Mouse (Mus musculus) lung, postnatal 10 days (tissue): ENCODE data around the gene Ptpn4.

ENCODE experiments used
- DNase-seq: peaks from one replicate; pipeline ENCODE4 v3.0.0; 2021

The Ptpn4 gene

DNA sequence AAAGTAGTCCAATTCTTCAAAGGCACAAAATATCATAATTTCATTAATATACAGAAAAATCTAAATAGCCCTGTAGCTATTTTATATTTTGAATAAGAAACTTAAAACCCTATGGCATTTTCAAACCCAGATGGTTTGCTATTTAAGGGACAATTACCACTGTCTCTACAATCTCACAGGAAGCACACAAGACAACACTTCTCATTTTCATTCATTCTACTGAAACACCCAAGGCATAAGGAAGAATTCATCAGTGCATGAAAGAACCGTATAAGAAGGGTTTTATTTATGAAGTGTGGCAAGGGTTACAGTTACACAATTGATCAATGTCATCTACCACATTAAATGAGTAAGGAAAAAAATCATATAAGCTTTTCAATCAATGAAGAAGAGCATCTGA is 32.8 kb downstream of the Ptpn4 start:
- DNase-seq = no peak

DNA sequence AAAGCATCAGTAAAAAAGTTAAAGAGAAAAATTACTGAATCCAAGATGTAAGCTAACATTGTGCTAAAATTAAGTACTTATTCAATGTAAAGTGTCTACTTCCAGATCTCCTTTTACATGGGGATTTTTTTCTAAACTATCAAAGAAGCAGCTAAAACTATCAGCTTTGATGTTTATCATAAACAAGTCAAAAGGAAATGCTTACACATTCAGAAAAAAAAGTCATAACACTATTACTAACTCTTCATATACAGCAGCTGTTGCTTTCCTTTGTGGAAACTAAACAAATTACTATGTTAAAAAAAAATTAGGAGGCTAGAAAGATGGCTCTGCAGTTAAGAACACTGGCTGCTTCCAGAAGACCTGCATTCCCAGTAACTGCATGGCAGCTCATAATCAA is 42.2 kb downstream of the Ptpn4 start:
- no peak for DNase-seq

DNA sequence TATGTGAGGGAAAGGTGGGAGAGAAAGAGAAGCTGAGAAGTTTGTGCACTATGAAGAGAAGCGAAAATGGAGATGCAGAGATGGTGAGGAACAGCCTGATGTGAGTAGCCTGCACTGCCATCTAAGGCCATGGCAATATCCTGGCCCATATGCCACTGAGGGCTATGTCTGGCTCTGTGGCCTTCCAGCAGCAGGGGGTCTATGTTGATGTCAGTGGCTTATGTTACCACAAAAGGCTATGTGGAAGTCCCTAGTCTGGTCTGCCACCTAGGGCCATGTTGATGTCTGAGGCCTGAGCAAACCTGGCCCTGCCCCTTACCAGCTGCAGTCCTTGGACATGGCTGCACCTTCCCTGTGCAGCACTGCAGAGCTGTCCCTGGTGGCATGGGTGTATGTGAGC is 43.1 kb downstream of the Ptpn4 start:
- no peak for DNase-seq

DNA sequence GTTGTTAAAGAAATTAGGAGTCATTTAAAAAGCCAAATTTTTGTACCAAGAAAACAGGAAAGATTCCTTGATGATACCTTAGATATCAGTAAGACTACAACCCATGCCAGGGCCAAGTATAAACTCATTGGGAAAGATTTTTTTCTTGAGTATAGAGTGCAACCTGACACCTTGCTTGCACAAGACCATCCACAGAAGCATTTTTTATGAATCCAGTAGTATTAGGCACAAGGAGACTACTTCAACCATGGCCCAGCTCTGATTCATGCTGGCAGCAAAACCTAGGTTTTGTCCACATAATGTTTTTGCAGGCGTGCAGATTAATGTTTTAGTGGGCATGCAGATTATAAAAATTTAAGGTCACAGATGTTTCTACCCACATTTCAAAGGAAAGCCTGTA is 46.8 kb downstream of the Ptpn4 start:
- no peak for DNase-seq

DNA sequence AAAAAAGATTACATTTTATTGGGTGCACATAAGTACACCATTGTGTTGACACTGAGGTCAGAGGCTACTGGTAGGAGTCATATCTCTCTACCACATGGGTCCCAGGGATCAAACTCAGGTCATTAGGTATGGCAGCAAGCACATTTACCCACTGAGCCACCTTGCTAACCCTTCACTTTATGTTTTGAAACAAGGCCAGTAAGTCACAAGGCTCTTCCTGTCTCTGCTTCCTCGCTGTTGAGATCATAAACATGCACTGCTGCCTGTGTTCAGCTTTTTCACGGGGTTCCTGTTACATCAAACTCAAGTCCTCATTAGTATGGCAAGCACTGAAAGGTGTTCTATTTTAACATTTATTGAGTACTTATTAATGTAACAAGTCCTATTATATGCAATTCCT is 61.5 kb downstream of the Ptpn4 start:
- DNase-seq = no peak

DNA sequence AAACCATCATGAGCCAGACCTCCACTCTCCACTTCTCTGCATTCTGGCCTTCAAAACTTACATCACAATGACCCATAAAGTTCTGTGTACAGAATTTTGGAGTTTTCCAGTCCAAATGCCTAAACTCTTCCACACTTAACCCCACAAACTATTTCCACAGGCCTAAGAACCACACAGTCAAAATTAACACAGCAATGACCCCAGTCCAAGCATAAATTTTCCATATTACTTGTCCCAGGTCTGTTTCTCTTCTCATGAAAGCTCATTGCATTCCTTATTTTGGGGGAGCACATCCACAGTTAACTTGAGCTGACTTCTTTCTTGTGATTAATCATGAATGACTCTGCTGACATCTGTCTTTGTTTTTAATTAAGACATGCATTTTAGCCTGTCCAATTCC is 101.7 kb downstream of the Ptpn4 start:
- DNase-seq = no peak

DNA sequence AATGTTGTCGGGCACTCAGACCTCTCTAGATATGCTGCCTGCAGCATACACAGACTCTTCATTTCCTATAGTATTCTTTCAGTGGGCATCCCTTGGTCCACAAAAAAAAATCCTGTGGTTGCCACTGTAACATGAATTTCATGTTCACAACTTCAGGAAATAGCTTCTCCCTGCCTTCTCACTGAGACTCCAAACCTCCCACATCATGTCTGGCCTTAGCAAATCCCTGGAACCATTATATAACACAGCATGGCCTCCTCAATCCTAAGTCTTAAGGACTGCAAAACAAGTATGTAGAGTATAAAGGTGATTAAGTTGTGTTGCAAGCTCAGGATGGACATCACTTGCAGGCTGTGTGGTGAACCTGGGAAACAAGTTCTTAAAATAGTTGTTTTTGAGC is 102.6 kb downstream of the Ptpn4 start:
- no peak for DNase-seq

DNA sequence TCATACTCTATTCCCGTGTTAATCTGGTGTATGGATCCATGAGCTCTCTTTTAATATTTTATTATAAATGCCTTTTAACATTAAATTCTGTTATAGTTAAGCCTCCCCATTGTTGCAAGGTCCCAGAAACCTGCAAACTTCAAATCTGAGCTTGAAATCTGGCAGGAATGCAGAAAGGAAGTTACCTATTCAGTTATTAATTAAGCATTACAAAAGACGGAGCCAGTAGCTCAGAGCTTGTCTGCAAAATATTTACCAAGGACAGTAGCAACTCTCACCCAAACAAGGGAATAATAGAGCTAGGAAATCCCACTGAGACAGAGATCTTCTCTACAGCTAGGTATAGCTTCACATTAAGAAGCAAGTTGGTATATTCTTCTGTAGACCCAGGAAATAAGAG is 106.2 kb downstream of the Ptpn4 start:
- no peak for DNase-seq

DNA sequence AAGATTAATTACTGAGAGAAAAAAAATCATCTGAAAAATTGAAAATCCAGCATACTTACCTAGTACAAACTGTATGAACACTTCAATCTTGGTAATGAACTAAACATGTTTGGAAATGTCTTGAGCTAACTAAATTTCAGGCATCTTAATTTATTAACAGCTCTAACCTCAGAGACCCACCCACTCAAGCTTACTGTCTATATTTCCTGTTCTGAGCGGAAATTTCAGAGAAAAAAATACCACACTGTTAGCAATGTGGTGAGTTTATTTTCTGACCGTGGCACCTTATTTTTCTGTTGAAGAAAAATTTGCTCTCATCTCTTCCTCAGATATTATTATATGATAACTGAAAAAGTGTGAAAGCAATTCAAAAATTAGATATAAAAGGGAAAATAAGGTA is 124.4 kb downstream of the Ptpn4 start:
- no peak for DNase-seq

DNA sequence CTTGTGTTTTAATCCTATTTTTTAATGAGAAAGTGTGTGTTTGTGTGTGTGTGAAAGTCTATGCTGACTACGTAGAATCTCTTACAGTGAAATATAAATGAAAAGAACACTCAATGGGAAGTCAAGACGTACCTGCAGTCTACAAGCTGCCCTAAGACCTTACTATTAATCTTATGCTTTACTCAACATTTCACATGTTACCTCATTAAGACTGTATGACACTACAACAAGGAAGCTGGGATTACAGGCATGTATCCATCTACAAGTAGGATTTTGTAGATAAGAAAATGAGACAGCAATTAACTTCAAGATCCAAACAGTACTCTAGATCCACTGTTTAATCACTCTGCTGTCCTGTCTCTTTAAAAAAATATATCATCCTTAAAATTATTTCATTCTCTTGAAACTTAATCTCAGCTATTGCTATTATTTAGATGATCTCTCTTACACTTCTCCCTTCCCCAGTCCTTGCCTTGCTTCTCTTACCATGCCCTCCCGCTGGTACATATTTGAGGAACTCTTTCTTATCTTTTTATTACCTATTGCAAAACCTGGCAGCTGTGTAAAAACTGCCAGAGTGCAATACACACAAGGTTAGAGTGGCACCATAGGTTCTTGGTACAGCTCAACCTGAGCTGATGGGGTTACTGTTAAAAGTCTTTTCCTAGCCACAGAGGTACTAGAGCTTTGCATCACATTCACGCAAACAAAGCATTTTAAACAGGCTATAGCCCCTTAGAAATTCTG is 130.8 kb downstream of the Ptpn4 start:
- no peak for DNase-seq

DNA sequence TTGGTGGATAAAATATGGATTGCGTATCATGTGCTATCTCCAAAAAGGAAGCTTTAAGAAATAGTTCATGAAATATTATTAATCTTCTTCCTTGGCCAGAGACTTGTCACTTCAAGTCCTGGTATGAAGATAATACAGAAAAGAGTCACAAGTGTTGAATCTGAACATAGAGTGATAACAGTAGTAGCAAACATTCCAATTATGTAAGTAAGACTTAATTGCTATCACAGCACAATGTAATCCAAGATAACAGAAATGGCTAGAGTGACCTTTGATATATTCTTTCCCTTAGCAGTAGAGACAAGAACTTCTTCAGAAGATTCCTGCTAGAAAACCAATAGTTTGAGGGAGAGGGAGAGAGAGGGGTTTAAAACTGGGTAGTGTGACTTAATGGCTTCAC is 140.6 kb downstream of the Ptpn4 start:
- no peak for DNase-seq

DNA sequence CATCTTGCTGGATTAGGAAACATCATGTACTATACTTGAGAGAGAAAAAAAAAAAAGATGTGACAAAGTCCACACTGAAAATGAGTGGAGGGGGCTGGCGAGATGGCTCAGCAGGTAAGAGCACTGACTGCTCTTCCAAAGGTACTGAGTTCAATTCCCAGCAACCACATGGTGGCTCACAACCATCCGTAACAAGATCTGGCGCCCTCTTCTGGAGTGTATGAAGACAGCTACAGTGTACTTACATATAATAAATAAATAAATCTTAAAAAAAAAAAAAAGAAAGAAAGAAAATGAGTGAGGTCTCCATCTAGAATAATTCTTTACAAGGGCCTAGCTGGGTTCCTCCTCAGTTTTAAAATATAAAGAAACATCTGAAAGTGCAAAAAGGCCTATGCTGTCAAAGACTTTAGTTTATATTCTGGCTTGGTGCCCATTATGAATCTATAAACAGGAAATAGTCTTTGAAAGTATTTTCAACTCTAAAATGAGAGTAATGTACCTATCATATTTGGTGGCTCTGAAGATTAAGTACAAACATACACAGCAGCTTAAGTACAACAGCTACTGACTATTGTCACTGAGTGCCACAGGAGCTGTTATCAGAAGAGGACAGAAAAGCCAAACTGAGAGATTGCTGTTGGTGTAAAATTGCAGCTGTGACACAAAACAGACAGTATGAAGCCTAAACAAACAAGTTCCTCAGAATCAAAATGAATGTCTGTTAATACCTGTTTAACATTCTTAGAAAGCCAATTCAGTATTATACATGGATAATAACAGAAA is 151.4 kb downstream of the Ptpn4 start:
- DNase-seq = no peak

DNA sequence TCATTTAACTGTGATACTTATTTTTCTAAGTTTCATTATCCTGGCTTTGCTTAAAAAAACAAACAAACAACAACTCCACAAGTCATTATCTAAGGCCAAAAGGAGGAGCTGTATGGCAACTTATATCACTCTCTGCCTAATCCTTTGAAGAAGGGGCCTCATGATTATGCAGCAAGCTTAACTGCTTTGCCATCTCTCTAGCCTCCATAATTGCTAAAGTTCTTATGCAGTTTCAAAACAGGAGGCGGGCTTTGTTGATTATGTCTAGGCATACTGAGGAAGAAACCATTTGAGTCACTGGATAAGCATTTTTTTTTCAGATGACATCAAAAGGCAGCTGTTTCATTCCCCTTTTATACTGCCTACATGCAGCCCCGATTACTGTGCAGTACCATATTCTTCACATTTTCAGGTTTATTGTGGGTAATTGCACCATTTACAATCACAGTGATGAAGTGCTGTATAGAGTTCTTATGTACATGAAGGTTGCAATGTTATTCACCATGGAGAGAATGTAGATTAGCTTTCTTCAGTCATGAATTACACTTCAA is 155.7 kb downstream of the Ptpn4 start:
- no peak for DNase-seq

DNA sequence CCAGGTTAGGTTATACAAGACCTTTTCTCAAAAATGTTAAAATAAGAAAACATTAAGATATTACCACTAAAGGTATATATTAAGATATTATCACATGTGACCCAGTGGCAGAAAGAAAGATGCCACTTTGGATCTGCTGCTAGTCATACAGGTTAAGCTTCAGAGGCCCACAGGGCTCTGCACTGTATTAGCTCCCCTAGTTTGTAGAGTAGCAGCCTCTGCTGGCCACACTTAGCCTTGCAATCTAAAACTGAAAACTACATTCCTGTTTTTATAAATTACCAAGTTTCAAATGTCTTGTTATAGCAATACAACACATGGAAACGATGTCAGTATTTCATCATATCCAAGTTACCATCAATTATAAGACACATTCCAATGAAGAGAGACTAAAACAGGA is 162.4 kb downstream of the Ptpn4 start:
- peak; percentile 63 for DNase-seq

DNA sequence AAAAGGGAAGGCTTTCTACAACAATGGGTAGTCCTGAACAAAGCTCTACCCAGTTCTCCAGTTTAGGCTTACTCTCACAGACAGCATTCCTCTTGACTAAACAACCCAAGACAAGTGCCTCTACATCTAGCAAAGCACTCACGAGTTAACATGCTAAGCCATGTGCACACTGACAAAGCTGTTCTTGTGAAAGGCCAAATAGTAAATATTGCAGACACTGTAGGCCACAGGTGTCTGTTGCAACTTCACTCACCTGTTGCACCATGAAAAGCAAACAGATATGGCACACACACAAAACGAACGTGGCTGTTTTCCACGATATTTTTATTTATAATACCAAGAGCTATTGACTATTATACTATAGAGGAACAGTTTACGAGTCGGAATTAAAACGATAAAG is 170.5 kb downstream of the Ptpn4 start:
- DNase-seq = peak; percentile 9

DNA sequence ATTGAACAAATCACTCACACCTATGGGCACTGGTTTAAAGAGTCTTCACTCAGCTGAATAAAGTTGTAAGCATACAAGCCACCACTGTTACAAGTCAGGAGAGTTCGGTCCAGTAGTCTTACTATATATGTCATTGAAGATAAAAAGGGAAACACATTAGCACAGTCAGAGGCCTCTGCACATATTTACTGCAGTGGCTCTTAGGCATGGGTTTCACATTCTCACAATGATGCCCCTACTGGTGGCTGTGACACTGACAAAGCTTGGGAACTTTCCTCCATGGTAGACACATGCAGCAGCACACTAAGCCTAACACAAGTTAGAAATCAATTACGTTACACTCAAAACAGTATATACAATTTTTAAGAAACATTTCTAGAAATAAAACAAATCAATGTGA is 183.1 kb downstream of the Ptpn4 start:
- DNase-seq = peak; percentile 7

DNA sequence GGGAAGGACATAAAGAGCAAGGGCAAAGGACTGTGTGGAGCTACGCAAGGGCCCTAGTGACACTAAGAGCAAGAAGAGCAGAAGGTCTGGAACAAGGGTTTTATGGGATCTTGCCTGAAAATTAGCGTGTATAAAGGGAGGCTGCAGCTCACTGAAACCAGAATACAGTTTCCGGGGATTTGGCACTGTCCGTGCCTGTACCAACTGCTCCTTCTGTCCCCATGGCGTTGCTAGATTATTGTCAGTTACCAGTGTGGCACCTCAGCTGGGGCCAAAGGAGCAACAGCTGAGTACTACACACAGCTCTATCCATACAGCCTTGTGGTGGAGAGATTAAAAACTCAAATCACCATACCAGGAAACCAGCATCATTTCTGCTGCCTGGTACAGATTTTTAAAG is 187.0 kb downstream of the Ptpn4 start:
- no peak for DNase-seq

DNA sequence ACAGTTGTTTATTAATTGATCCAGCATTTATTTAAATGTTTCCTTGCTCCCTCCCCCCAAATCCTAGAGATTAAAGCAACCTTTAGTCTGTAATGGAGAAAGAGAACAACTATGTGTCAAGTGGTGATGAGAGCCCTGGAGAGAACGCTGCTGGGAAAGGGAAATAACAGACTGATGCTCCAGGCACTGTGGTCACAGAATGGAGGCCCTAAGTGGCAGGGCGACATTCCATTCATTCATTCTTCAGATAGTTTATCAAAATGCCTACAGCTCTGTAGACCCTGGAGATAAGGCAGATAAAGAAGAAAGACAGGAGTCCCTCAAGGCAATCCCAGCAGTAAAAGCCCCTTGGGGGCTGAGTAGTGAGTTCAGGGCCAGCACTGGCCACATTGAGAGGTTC is 187.8 kb downstream of the Ptpn4 start:
- peak; percentile 30 for DNase-seq

DNA sequence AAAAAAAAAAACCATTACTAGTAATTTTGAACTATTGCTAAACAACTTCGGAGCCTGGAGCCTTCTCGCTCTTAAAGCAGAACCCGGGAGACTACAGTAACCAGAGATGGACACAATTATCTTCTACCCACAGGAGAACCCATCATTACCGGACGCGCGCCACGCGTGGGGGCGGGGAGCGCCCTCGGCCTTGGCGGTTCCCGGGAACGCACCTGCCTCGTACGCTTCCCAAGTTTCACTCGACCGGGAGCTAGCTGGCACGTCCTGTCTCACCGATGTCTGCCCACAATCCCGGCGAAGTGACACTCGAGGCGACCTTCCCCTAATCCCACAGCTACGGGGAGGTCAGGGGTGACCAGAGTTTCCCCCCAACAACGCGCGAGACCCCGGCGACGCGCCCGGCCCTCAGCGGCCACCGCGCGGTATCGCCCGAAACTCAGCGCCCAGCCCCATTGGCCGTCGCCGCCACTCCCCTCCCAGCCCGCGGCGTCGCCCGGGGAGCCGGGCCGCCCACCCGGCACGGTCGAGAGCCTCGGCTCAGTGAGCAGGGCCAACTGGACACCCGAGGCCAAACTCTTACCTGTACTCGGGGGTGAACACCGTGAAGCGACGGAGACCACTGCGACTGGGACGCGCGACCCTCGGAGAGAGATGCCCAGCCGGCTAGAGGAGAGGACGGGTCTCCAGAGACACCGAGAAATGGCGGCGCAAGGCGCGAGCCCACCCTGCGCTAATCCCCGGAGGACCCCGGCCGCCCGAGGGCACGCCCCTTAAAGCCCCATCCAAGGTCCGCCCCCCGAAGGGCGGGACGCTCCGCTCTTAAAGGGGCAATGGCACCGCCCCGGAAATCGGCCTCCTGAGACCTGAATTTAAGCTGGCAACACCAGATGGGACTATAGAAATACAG is 189.0 kb downstream of the Ptpn4 start, which contains the start of gene Epb41l5:
Gene Epb41l5 (minus strand): TSS at position 796 of the 907 bp plus-strand sequence.
- DNase-seq = peak; percentile 90

DNA sequence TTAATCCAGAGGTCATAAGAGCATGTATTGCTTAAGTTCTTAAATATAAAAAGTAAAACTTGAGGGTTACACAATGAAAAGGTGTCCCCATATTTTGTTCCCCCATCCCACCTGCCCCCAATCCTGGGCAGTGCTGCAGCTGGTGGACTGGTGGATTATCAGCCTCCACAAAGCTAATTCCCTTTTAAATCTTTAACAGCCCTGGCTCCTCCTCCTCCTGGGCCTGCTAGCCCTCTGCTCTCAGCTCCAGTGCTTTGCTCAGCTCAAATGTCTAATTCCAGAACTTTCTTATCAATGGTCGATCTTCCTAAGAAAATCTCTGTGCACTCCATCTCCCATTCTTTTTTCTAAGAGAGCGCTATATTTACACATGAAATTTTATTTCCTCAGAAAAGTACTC is 191.1 kb downstream of the Ptpn4 start:
- peak; percentile 7 for DNase-seq

DNA sequence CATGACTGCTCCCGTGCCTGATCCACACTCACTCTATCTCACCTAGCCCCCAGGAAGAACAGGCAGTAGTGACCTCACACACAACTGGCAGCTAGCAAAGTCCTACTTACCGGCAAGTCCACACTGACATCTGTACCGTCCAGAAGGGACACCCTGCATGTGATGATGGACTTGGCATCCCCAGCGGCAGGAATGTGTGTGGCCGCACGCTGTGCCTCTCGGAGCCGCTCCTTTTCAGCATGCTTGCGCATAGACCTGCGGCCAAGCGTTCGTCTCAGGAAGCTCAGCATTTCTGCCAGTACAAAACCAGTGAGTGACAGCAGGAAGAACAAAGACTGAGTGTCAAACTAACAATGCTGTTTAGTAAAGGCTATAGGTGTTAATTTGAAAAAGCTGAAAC is 195.0 kb downstream of the Ptpn4 start:
- DNase-seq = peak; percentile 34

DNA sequence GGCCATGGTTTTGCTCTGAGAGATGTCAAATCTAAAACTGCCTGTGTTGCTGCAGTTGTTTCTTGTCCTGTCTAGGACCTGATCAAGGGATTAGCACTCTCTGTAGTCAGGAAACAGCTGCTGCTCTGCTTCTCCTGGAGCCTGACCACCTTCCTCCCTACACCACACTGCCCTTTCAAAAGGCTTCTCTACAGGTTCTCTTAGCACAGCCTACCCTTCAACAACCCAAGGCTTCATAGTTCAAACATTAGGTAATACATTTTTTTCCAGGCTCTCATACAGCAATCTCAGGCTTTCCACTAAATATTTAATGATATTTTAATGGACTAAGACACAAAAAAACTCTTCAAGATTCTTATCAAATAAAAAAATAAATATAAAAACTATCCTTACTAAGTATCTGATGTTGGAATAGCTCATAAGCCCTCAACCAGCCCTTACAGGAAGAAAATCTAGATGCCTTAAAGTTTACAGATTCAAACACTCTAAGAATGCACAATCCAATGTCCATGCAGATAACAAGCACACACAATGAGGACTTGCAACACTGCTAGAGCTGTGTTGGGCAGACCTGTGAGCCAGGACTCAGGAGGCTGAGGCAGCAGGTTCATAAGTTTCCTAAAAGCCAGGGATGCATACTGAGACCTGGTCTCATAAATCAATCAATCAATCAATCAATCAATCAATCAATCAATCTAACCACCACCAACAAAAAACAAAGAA is 196.2 kb downstream of the Ptpn4 start:
- no peak for DNase-seq
